Mouse (Mus musculus) cerebellum, adult 18-20 months (tissue): ENCODE results near the gene Tbc1d24.

Source experiments
- DNase-seq, 2 experiments: peaks; one replicate each; pipeline ENCODE4 v3.0.0; 2021

Gene Tbc1d24

GRCm38 (mm10) chr17:24205284-24205888, at the start of gene Tbc1d24:
TSS of gene Tbc1d24 (minus strand) at chr17:24205562.
- DNase-seq = peak; percentile 95 to 98

GRCm38 (mm10) chr17:24252329-24252728, 47.0 kb upstream of the Tbc1d24 start:
- no peak for DNase-seq

- DNase-seq = peak; percentile 93 to 98
Observed at GRCm38 (mm10) chr17:24251320-24252069, 46.1 kb upstream of the Tbc1d24 start, which contains the start of gene Ccnf. TSS of gene Ccnf (minus strand) at chr17:24251484.

GRCm38 (mm10) chr17:24250988-24251319, 45.6 kb upstream of the Tbc1d24 start:
- no peak for DNase-seq

GRCm38 (mm10) chr17:24248641-24249040, 43.3 kb upstream of the Tbc1d24 start:
- no peak for DNase-seq

- DNase-seq = no peak
Observed at GRCm38 (mm10) chr17:24244061-24244460, 38.7 kb upstream of the Tbc1d24 start.

GRCm38 (mm10) chr17:24243311-24243969, 38.1 kb upstream of the Tbc1d24 start:
- no peak for DNase-seq

- DNase-seq = peak; percentile 64 to 76
Observed at GRCm38 (mm10) chr17:24236921-24237320, 31.6 kb upstream of the Tbc1d24 start.

- no peak for DNase-seq
Observed at GRCm38 (mm10) chr17:24236479-24236878, 31.1 kb upstream of the Tbc1d24 start.

GRCm38 (mm10) chr17:24227941-24228340, 22.6 kb upstream of the Tbc1d24 start:
- no peak for DNase-seq

GRCm38 (mm10) chr17:24226721-24227120, 21.4 kb upstream of the Tbc1d24 start:
- no peak for DNase-seq

GRCm38 (mm10) chr17:24225851-24226250, 20.5 kb upstream of the Tbc1d24 start:
- no peak for DNase-seq

- DNase-seq = no peak
Observed at GRCm38 (mm10) chr17:24224741-24225140, 19.4 kb upstream of the Tbc1d24 start.

GRCm38 (mm10) chr17:24223513-24223912, 18.2 kb upstream of the Tbc1d24 start:
- DNase-seq = no peak

- no peak for DNase-seq
Observed at GRCm38 (mm10) chr17:24222653-24223052, 17.3 kb upstream of the Tbc1d24 start.

- DNase-seq = peak; percentile 92 to 98
Observed at GRCm38 (mm10) chr17:24220435-24221411, 15.4 kb upstream of the Tbc1d24 start, which contains the start of gene Tedc2. TSS of gene Tedc2 (minus strand) at chr17:24220851.

- no peak for DNase-seq
Observed at GRCm38 (mm10) chr17:24216836-24217235, 11.5 kb upstream of the Tbc1d24 start.

- no peak for DNase-seq
Observed at GRCm38 (mm10) chr17:24213186-24213585, 7.8 kb upstream of the Tbc1d24 start.

- DNase-seq = no peak
Observed at GRCm38 (mm10) chr17:24212441-24213018, 7.2 kb upstream of the Tbc1d24 start.

- peak; percentile 81 to 86 for DNase-seq
Observed at GRCm38 (mm10) chr17:24211631-24212440, 6.5 kb upstream of the Tbc1d24 start.

GRCm38 (mm10) chr17:24210591-24210990, 5.2 kb upstream of the Tbc1d24 start:
- no peak for DNase-seq
